Mouse (Mus musculus): ENCODE results near the gene Mcpt2.
"Not testable (repeated sequence)": the region's sequence is repeated elsewhere in the genome, so short reads cannot be mapped to it uniquely, and the experiment has no call there.

The Mcpt2 gene

DNA sequence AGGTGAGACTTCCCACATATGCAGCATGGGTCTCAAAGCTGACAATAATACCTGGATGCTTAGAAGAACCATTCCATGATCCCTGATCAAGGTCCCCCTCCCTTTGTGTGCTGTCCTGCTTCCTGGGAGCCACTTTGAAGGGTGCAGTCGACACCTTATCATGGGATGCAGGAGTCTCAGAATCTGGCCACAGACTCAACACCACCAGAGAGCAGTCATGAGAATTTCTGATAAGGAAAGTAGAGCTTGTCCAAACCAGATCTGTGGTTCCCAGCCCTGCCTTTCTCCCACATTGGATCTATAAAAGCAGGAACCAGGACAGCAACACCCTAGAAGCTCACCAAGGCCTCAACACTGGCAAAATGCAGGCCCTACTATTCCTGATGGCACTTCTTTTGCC lies at the start of gene Mcpt2:
Gene Mcpt2, plus strand, starts transcription at position 250 of the 400 bp plus-strand sequence.
- not testable (repeated sequence) for DNase-seq

DNA sequence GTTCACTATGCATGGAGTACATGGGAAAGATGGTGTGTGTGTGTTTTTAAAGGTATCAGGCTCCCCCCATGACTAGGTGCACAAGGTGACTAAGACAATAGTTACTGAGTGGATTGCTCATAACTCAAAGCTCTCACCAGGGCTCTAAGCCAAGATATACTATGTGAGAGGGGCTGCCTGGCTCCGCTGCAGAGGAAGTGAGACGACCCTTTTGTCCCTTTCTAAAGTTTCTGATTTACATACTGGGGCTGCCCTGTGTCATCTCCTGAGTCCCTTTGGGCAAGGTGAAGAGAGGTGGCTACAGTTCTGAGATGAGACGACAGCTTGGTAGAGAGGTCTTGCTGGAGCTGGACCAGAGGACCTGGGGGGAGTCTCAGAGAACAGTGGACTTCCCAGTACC lies 28.7 kb upstream of the Mcpt2 start:
- no peak for DNase-seq

DNA sequence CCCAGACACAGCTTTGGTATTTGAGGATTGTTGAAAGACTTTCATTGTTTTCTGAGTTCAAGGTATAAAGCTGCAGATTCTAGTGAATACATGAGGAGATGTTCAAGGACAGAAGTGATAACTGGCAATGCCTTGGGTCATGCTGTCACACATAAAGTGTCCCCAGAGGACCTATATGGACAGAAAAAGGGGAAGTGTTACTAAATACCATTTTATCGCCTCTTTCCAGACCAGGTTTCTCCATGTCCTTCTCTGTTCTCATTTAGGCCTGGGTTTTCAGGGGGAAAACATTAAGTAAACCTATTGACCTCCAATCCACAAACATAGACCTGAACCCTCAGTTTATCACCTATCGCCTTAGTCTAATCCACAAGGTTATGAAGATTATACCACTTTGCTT lies 27.9 kb upstream of the Mcpt2 start:
- no peak for DNase-seq

DNA sequence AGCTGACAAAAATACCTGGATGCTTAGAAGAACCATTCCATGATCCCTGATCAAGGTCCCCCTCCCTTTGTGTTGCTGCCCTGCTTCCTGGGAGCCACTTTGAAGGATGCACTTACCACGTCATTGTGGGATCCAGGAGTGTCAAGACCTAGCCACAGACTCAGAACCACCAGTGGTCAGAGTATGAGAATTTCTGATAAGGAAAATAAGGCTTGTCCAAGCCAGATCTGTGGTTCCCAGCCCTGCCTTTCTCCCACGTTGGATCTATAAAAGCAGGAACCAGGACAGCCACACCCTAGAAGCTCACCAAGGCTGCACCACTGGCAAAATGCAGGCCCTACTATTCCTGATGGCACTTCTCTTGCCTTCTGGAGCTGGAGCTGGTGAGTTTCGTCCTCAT lies 24.2 kb upstream of the Mcpt2 start, which contains the start of gene Mcpt1:
Gene Mcpt1, plus strand, starts transcription at position 301 of the 400 bp plus-strand sequence.
- not testable (repeated sequence) for DNase-seq

DNA sequence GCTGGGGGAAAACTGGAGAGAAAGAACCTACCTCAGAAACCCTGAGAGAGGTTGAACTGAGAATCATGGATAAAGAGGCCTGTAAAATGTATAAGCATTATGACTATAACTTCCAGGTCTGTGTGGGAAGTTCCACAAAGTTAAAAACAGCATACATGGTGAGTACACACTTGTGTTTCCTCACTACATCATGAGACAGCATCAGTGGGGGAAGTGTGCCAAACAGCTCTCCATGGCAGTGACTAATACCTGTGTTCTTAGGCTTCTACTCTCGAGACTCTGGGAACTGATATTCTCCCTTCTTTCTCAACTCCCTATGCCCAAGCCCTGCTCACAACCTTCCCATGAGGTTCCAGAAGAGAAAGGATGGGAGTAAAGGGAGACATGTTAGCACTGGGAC lies 22.4 kb upstream of the Mcpt2 start:
- DNase-seq, result no peak

DNA sequence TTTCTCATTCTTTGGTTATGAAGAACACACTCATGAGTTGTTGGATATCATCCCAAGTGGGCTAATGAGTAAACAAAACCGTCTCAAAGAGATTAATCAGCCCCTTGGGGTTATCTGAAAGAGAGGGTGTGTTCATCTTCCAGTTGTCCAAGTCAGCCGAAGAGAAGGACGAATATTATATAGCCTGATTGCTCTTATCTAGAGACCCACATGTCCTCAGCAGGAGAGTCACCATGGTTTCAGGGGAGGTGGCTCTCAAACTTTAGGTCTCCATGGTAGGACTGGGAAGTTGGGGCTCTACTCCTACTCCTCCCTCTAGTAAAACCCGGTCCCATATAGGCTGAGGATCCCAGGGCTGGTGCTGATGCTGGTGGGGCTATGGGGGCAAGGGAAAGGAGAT lies 20.5 kb upstream of the Mcpt2 start:
- not testable (repeated sequence) for DNase-seq

DNA sequence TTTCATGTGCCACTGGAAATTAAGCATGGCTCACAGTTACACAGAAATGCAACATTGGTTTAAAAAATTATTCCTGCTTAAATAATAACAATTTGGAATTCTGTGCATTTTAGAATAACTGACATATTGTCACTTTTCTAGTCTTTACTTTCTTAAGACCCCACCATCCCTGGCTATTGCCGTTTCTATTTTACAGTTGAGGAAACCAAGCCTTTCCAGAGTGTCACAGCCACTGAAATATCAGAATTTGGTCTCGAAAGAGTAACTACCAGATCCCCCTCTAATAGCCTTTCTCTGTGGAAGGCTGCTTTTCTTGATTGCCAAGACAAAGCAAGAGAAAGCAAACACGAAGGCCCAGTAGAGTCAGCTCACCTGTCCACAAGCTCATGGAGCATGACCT lies 11.4 kb upstream of the Mcpt2 start, which contains the start of gene Mcpt9:
Gene Mcpt9, minus strand, starts transcription at position 101 of the 400 bp plus-strand sequence.
- DNase-seq, result not testable (repeated sequence)

DNA sequence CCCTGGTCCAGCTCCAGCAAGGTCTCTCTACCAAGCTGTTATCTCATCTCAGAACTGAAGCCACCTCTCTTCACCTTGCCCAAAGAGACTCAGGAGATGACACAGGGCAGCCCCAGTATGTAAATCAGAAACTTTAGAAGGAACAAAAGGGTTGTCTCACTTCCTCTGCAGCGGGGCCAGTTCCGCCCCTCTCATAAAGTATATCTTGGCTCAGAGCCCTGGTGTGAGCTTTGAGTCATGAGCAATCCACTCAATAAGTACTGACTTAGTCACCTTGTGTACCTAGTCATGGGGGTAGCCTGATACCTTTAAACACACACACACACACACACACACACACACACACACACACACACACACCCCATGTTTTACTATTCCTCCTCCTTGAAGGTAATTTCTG lies 7.4 kb upstream of the Mcpt2 start:
- no peak for DNase-seq

DNA sequence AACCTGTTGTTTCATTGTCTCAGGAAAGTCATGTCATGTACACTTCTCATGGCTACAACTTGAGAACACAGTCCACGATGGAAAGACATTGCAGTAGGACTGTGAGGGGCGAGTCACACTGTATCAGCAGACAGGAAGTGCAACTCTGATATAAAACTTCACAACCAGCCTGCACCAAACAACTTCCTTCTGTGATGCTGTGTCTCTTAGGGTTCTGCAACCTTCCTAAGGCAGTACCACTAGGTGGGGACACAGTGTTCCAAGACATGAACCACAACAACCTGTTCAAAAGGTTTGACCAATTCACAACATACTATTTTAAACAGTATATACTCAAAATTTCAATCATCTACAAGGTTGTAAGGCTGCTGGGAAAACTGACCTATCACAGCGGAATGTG lies 13.6 kb downstream of the Mcpt2 start:
- DNase-seq, result no peak

DNA sequence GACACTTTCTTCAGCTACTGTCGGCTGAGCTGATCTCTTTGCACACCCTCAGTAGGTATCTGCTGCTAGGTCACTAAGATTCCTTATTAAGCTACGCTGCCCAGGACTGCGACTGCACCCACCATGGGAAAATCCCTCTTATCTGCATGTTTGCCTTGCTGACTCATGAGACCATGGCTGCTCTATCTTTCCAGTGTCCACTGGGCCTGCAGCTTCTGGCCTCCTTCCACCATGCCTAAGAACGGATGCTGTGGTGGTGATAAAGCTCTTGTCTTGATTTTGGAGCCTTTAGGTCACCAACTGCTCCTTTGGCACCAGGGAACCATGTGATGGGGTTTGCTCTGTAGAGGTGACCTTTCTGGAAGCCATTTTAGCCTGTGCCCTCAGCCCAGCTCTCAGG lies 15.9 kb downstream of the Mcpt2 start:
- no peak for DNase-seq

DNA sequence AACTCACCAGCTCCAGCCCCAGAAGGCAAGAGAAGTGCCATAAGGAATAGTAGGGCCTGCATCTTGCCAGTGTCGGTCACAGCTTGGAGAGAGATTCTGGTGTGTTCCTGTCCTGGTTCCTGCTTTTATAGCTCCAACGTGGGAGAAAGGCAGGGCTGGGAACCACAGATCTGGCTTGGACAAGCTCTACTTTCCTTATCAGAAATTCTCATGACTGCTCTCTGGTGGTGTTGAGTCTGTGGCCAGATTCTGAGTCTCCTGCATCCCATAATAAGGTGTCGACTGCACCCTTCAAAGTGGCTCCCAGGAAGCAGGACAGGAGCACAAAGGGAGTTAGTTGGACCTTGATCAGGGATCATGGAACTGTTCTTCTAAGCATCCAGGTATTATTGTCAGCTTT lies 20.4 kb downstream of the Mcpt2 start, which contains the start of gene Mcpt4:
Gene Mcpt4, minus strand, starts transcription at position 101 of the 400 bp plus-strand sequence.
- not testable (repeated sequence) for DNase-seq

DNA sequence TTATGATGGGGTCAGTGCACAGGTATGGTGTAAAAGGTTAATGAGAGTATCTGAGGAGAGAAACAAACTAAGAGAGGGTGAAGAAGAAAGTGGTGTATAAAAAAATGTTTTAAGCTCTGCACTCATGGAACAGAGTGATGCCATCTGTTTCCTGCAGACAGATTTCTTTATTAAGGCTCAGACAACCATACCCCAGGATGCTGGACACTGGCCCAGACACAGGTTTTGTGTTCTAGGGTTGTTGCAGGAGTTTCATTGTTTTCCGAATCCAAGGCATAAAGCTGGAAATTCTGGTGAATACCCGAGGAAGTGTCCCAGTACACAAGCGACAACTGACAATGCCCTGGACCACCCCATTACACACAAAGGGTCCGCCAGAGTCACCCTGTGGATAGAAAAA lies 40.2 kb downstream of the Mcpt2 start:
- peak; percentile 52 to 74 for DNase-seq

DNA sequence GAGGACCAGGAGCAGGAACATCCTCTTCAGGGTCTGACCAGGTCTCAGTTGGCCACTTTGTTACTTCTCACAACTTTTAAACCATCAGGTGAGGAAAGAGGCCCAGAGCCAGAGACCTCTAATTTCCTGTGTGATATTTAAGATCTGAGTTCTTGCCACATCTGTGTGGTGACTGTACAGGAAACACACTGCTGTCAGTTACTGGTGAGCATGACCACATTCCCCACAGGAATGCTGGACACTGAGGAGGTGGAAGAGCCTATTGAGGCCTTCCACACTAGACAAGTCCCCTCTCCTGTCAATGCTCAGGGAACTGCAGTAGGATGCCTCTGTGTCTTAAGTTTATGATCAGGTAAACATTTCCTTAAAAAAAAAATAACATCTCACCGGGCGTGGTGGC lies 43.3 kb downstream of the Mcpt2 start, which contains the start of gene Mcpt8:
Gene Mcpt8, minus strand, starts transcription at position 107 of the 400 bp plus-strand sequence.
- no peak for DNase-seq

DNA sequence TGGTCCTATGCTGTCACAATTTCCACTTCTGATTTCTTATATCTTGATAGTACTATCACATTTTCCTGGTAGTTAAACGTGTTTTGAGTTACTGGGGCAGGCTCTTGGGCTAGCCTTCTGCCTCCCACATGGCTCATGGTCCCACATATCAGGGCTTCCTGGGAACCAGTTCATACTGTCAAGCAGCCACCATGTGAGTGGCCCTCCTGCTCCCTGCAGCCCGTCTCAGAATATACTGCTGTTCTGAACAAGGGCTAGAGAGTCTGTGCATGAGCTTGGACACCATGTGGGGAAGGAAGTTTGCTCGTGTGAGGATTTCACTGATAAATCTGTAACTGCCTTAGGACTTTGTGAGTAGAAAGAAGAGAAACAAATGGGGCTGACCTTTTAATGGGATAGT lies 44.9 kb downstream of the Mcpt2 start:
- DNase-seq, result no peak

DNA sequence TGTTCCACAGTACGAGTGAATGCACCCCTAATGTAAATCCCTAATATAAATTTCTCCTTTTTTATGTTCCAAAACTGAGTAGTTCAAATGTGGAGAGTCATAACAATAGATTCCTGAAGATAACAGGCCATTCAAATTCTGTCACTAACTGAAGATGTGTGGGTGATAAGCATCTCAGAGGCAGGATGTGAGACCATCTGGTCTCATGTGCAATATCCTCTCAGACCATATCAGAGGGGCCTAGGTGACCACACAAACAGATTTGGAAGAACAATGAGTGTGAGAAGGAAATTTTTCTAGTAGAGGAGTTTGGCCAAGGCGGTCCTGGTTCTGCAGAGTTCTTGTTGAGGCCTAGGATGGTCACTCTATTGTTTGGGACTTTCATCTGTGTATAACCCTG lies 51.5 kb downstream of the Mcpt2 start:
- DNase-seq, result no peak
